Mouse (Mus musculus) CH12.LX (cell line): ENCODE data around the gene Klhdc7a. TPM values are rescaled to one million over a fixed set of nuclear protein-coding genes. Genes with fewer than 3 reads are reported as not detected.

Experiments used
- DNase-seq: peaks from one replicate; pipeline ENCODE4 v3.0.0-alpha.2; 2013; ENCODE audit errors: extremely low read depth
- H3K27ac ChIP-seq: 2 replicates; pipeline ENCODE4 v1.5.1; 2012; ENCODE audit warnings: low read depth, mild to moderate bottlenecking, control low read depth, moderate library complexity; ENCODE audit not compliant: insufficient read depth
- H3K27me3 ChIP-seq: replicated peaks from 2 replicates; pipeline ENCODE3; 2012; ENCODE audit warnings: inconsistent platforms
- H3K36me3 ChIP-seq, 2 experiments: replicated peaks in 1 of 2; 2 replicates each; pipeline versions ENCODE3 to v1.6.1; 2012; ENCODE audit warnings: inconsistent platforms in 1 of 2, low read length in 1 of 2, mild to moderate bottlenecking in 1 of 2, mixed read lengths in 1 of 2, moderate library complexity in 1 of 2; ENCODE audit not compliant: control insufficient read depth in 1 of 2, insufficient read depth in 1 of 2
- H3K4me1 ChIP-seq, 2 experiments: 2 replicates each; pipeline ENCODE4 v1.6.1; 2012; ENCODE audit warnings: inconsistent platforms in 1 of 2, moderate library complexity in 1 of 2; ENCODE audit not compliant: insufficient read depth in 2 of 2, control insufficient read depth in 1 of 2
- H3K4me2 ChIP-seq: 2 replicates; pipeline ENCODE4 v1.6.1; 2012; ENCODE audit warnings: low read depth, mild to moderate bottlenecking, control low read depth; ENCODE audit not compliant: poor library complexity, insufficient read depth, severe bottlenecking
- H3K4me3 ChIP-seq, 3 experiments: fragments of 150-350 bp in 1 of 3; sonication (generic) in 1 of 3; replicated peaks in 1 of 3; 2 replicates each; pipeline versions ENCODE3 to v1.5.1; 2011 to 2012; ENCODE audit warnings: low read depth in 2 of 3, low read length in 2 of 3, mild to moderate bottlenecking in 2 of 3, moderate library complexity in 2 of 3, control low read depth in 1 of 3, improper control_type of control experiment in 1 of 3, inconsistent platforms in 1 of 3, mixed read lengths in 1 of 3; ENCODE audit not compliant: poor library complexity in 1 of 3
- H3K79me2 ChIP-seq: replicated peaks from 2 replicates; pipeline ENCODE4 v1.6.1; 2012; ENCODE audit warnings: mild to moderate bottlenecking, moderate library complexity; ENCODE audit not compliant: control insufficient read depth, poor library complexity, insufficient read depth, severe bottlenecking; ENCODE audit errors: extremely low read depth
- H3K9ac ChIP-seq: 2 replicates; pipeline ENCODE4 v1.6.1; 2012; ENCODE audit warnings: low read depth, mild to moderate bottlenecking, control low read depth, moderate library complexity; ENCODE audit not compliant: insufficient read depth
- H3K9me3 ChIP-seq: replicated peaks from 2 replicates; pipeline ENCODE3; 2012; ENCODE audit warnings: low read length, inconsistent platforms, mixed read lengths
- CHD2 ChIP-seq: IDR thresholded peaks from 2 replicates; pipeline ENCODE4 v1.6.1; 2011; ENCODE audit warnings: low read length, improper control_type of control experiment
- CTCF ChIP-seq, 2 experiments: IDR thresholded peaks in 1 of 2; conservative IDR thresholded peaks in 1 of 2; 2 replicates each; pipeline ENCODE4 v1.5.1; 2011 to 2012; ENCODE audit warnings: low read depth in 2 of 2, low read length in 2 of 2, improper control_type of control experiment in 1 of 2, inconsistent platforms in 1 of 2, mild to moderate bottlenecking in 1 of 2, moderate library complexity in 1 of 2
- E2F4 ChIP-seq: IDR thresholded peaks from 2 replicates; pipeline ENCODE4 v1.6.1; 2011; ENCODE audit warnings: low read depth, low read length, improper control_type of control experiment; ENCODE audit not compliant: insufficient replicate concordance
- ELF1 ChIP-seq: IDR thresholded peaks from 2 replicates; pipeline ENCODE4 v1.6.1; 2014; ENCODE audit warnings: low read depth, mild to moderate bottlenecking, inconsistent platforms, low read length, improper control_type of control experiment
- EP300 ChIP-seq: IDR thresholded peaks from 2 replicates; pipeline ENCODE4 v1.6.1; 2011; ENCODE audit warnings: low read length, improper control_type of control experiment
- ETS1 ChIP-seq: conservative IDR thresholded peaks from 2 replicates; pipeline ENCODE4 v1.6.1; 2012; ENCODE audit warnings: low read depth, mild to moderate bottlenecking, inconsistent platforms, low read length, improper control_type of control experiment, moderate library complexity
- GABPA ChIP-seq: IDR thresholded peaks from 2 replicates; pipeline ENCODE4 v1.6.1; 2012; ENCODE audit warnings: low read depth, low read length, improper control_type of control experiment, inconsistent platforms; ENCODE audit not compliant: insufficient replicate concordance
- JUN ChIP-seq: IDR thresholded peaks from 2 replicates; pipeline ENCODE4 v1.6.1; 2011; ENCODE audit warnings: low read depth, mild to moderate bottlenecking, low read length, improper control_type of control experiment, moderate library complexity; ENCODE audit not compliant: insufficient read depth
- JUND ChIP-seq: conservative IDR thresholded peaks from 2 replicates; pipeline ENCODE4 v1.6.1; 2011; ENCODE audit warnings: low read depth, low read length, improper control_type of control experiment
- MAFK ChIP-seq: IDR thresholded peaks from 2 replicates; pipeline ENCODE4 v1.6.1; 2011; ENCODE audit warnings: low read length, improper control_type of control experiment; ENCODE audit not compliant: insufficient replicate concordance
- MEF2A ChIP-seq: IDR thresholded peaks from 2 replicates; pipeline ENCODE4 v1.6.1; 2014; ENCODE audit warnings: low read depth, mild to moderate bottlenecking, inconsistent platforms, low read length, improper control_type of control experiment, borderline replicate concordance
- MXI1 ChIP-seq: IDR thresholded peaks from 2 replicates; pipeline ENCODE4 v1.6.1; 2011; ENCODE audit warnings: mild to moderate bottlenecking, low read depth, low read length, improper control_type of control experiment
- NRF1 ChIP-seq: IDR thresholded peaks from 2 replicates; pipeline ENCODE4 v1.6.1; 2014; ENCODE audit warnings: low read depth, mild to moderate bottlenecking, inconsistent platforms, low read length, improper control_type of control experiment, moderate library complexity
- PAX5 ChIP-seq: IDR thresholded peaks from 2 replicates; pipeline ENCODE4 v1.6.1; 2012; ENCODE audit warnings: low read length, inconsistent platforms, mixed read lengths
- POLR2A ChIP-seq: IDR thresholded peaks from 2 replicates; pipeline ENCODE4 v1.6.1; 2011; ENCODE audit warnings: low read depth, mild to moderate bottlenecking, improper control_type of control experiment, low read length
- SIN3A ChIP-seq: IDR thresholded peaks from 2 replicates; pipeline ENCODE4 v1.6.1; 2012; ENCODE audit warnings: low read length, improper control_type of control experiment, inconsistent platforms
- SMC3 ChIP-seq: IDR thresholded peaks from 2 replicates; pipeline ENCODE4 v1.6.1; 2011; ENCODE audit warnings: low read depth, low read length, improper control_type of control experiment
- TBP ChIP-seq: conservative IDR thresholded peaks from 2 replicates; pipeline ENCODE4 v1.6.1; 2011; ENCODE audit warnings: low read depth, low read length, improper control_type of control experiment
- USF1 ChIP-seq: IDR thresholded peaks from 2 replicates; pipeline ENCODE4 v1.6.1; 2014; ENCODE audit warnings: low read depth, mild to moderate bottlenecking, inconsistent platforms, low read length, improper control_type of control experiment
- ZKSCAN1 ChIP-seq: IDR thresholded peaks from 2 replicates; pipeline ENCODE4 v1.6.1; 2012; ENCODE audit warnings: low read depth, inconsistent platforms, low read length, improper control_type of control experiment, borderline replicate concordance
- ZNF384 ChIP-seq: IDR thresholded peaks from 2 replicates; pipeline ENCODE4 v1.6.1; 2012; ENCODE audit warnings: low read depth, low read length, improper control_type of control experiment, inconsistent platforms
- dilution Hi-C: fragments of 300-500 bp; cut with MboI; formaldehyde crosslinking; loops from 2 replicates; pipeline ENCODE4 v1.14.3; 2020; ENCODE audit warnings: low sequenced_read_pairs; ENCODE audit not compliant: extremely low pct_unique_long_range_greater_than_20kb, extremely low pct_ligation_motif_present
- in situ Hi-C: fragments of 300-500 bp; cut with MboI; formaldehyde crosslinking; loops from 3 replicates; pipeline ENCODE4 v1.14.3; 2019; ENCODE audit warnings: low sequenced_read_pairs, low pct_ligation_motif_present, low pct_unique_long_range_greater_than_20kb, mixed read lengths
- polyA plus RNA-seq: library from polyadenylated mRNA; unstranded; fragments of >175 nt; gene quantifications from 2 replicates; pipeline ENCODE4 v1.2.1, GENCODE M21; 2012; ENCODE audit warnings: low read depth; ENCODE audit not compliant: insufficient read length
- total RNA-seq, 2 experiments: library from RNA; depleted of rRNA; stranded (reverse); fragments of 300-350 nt in 1 of 2; fragments of >200 nt in 1 of 2; gene quantifications; 2 replicates each; pipeline ENCODE4 v1.2.3; 2012 to 2014

Gene Klhdc7a
- total and polyA plus RNA-seq, 3 experiments, result not detected

DNA sequence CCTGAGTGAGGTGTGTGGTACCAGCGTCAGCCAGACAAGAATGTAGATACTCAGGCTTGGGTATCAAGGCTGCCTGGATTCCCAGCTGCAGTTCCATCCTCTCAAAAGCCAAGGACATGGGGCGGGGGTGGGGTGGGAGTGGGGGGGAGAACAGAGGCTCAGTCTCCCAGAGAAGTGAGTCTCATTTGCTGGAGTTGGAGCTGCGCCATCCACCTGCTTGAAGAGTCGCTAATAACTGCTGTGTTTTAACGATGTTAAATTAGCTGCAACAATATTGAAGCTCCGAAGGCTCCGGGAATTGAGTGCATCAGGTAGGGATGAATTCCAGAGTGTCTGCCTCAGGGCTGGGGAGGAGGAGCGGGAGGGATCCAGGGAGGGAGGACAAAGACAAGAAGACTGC, 27.8 kb upstream of the Klhdc7a start:
- no peak for DNase-seq
- Histone ChIP-seq H3K4me2 (no peak overlapping the region), H3K9me3 (peaks cover 63% of the 10 kb centered on the region), H3K4me3 (no peak overlapping the region), H3K9ac (no peak overlapping the region), H3K27me3 (no peaks in the 10 kb centered on the region), H3K27ac (no peak overlapping the region), H3K4me1 (no peaks in the 10 kb centered on the region), H3K36me3 (no peaks in the 10 kb centered on the region), H3K79me2 (no peaks in the 10 kb centered on the region)
- dilution Hi-C loops, result no loop called here
- TF ChIP-seq ELF1 (no peak), JUND (no peak), ZKSCAN1 (no peak), JUN (no peak), CHD2 (no peak), E2F4 (no peak), MAFK (no peak), MEF2A (no peak), ETS1 (no peak), SMC3 (no peak), EP300 (no peak), MXI1 (no peak), PAX5 (no peak), USF1 (no peak), CTCF (conservative IDR thresholded peaks at IDR 0.05 in 1 of 2, IDR thresholded peaks at IDR 0.05 in 1 of 2; ENCODE audit: low read depth in 2 of 2, low read length in 2 of 2) (no peak), ZNF384 (no peak), GABPA (no peak), NRF1 (no peak), TBP (no peak)
- in situ Hi-C loops, result no loop called here

DNA sequence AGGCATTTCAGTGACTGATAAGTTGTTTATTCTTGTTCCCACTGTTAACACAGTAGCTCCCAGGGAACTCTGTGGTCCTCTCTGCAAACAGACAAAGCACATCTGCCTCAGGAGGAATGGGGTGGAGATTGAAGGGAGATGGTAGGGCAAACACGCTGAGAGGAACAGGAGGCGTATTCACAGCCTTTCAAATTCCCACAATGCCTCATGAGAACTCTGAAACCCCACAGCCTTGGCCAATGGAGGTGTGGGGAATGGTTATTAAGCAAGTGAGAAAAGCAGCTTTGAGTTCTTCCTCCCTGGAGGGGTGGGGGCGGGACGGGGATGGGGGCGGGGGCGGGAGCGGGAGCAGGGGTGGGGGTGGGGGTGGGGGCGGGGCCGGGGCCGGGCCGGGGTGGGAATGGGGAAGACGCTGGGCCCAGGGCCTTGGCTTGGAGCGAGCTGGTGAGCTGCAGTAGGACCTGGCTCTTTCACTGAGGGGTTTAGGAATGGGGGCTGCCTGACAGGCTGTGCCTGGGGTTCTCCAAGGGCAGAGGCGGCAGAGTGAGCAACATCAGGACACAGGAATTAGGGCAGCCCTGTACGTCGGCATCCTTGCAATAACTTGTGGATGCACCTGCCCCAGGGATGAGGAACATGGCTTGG, 25.4 kb upstream of the Klhdc7a start:
- Histone ChIP-seq H3K79me2 (no peaks in the 10 kb centered on the region), H3K27me3 (no peaks in the 10 kb centered on the region), H3K36me3 (no peaks in the 10 kb centered on the region), H3K27ac (no peak overlapping the region), H3K4me2 (no peak overlapping the region), H3K9ac (no peak overlapping the region), H3K4me3 (no peak overlapping the region), H3K4me1 (no peaks in the 10 kb centered on the region), H3K9me3 (peaks cover 60% of the 10 kb centered on the region)
- in situ Hi-C loops, result no loop called here
- DNase-seq, result no peak
- TF ChIP-seq POLR2A, result no peak
- TF ChIP-seq SIN3A, result no peak
- no peak for TF ChIP-seq EP300
- dilution Hi-C loops, result no loop called here
